Mouse (Mus musculus): ENCODE measurements around the gene Mmd2. TPM values are rescaled to one million over a fixed set of nuclear protein-coding genes. Genes with fewer than 3 reads are reported as not detected.

The Mmd2 gene
- polyA plus RNA-seq (2012), result not detected in 2 replicates

DNA sequence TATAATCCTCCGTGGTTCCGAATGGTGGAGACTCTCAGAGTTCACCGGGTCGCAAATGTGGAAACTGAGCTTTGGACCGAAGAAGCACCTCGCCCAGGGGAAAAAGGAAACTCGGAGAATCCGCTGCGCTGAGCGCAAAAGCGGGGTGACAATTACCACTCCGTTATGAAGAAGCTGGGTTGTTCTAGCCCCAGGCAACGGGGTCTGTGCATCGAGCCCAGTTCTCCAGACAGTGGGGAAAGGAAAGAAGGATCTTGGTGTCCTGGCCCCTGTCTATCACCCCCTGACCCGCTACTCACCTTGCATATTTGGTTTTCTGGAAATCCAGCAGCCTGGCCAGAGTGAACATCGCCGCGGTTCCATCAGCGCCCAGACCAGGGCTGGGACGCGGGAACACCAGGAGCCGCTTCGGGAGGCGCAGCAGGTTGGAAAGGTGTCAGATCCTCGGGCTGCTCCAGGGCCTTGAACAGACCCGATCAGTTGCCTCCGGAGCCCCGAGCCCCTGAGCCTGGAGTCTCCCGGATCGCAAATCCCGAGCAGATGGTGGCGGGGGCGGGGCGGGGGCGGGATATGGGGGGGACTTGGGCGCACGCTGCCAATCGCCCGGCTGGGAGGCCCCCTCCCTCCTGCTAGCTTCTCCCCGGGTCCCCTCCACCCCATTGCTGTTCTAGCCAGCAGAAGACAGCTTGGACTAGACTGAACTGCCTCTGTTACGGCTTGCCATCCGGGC, at the start of gene Mmd2:
Mmd2 (minus strand) TSS at position 542 of the 730 bp plus-strand sequence.
- no peak for TF ChIP-seq GATA1 (IDR thresholded peaks at IDR 0.05; ENCODE audit: low read length)

DNA sequence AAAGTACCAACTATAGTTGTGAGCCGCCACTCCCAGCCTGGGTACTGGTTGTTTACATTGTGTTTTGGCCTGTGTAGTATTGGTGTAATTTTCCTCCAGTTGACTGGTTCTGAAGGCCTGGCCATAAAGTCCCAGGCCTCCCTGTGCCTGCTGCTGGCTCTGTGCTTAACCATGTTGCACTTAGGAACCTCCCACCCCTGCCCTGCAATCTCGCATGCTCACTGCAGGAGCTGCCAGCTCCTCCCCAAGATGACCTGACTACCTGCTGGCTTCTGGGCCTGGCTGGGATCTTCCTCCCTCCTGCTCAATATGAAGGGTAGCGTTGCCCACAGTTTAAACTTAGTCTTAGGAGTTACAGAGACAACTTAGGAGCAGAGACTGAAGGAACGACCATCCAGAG, 43.7 kb upstream of the Mmd2 start:
- TF ChIP-seq GATA1 (IDR thresholded peaks at IDR 0.05; ENCODE audit: low read length), result no peak

DNA sequence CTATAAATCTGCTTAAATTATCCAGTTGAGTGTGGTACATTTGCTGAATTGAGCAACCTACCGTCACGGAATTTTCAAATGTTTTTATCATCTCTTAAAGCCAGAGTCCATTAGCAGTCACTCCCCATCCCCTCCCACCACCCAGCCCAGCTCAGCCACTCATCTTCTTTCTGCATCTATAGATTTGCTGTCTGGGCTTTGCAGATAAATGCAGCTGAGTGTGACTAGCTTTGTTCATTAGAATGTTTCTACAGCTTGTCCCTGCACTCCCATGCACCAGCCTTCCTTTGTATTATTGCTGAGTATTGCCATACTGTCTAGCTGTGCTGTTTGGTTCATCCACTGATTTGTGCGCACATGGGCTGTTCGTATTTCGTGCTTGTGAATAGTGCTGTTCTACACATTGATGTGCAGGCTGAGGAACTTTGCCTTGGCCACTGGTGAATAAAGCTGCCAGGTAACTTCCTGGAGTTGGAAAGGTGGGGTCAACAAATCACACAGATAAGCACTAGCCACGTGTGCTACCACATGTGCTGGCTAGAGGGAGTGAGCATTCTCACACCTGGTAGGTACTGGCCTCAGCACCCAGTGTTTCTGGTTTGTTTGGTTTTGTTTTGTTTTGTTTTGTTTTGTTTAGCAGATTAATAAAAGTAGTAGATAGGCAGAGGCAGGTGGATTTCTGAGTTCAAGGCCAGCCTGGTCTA, 42.3 kb upstream of the Mmd2 start:
- peak; percentile 60 for TF ChIP-seq GATA1 (IDR thresholded peaks at IDR 0.05; ENCODE audit: low read length)

DNA sequence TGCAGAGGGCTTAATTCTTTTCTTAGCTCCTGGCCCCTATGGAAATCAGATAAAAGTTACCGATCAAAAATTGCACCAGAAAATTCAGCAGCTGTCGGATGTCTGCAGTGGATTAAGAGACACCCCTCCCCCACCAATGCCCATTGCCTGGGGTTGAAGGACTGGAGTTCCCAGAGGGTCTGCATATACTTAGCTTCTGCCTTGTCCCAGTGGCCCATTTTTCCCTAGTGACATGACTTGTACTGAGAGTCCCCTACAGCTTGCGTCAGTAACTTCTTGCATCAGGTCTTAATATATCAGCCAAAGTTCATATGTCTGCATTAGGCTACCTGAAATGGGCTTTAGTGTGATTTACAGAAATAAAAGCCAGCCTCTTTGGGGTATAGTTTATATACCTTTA, 41.8 kb upstream of the Mmd2 start:
- no peak for TF ChIP-seq GATA1 (IDR thresholded peaks at IDR 0.05; ENCODE audit: low read length)

DNA sequence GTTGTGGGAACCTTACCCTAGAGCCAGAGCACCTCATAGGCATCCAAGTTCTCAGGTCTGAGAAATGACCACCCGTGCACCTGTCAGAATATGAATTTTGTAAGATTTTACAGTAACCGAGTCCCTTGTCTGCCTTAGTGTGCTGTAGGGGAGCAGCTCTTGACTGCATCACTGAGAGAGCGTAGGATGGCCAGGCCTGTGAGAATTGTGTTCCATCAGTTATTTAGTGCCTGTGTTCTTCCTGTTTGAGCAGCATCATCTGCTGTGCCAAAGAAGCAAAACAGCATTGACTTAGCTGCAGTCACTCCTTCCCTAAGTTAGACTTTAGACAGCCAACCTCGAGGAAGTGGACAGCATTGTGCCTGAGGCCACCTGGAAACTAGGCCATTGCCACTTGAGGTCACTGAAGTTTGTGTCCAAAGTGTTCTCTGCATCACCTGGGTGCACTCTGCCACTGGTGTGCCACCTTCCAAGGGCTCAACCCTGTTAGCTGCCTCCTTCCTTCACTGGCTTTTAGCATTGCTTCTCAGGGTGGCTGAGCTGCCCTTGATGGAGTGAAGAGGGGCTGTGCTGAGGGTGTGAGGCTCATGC, 41.0 kb upstream of the Mmd2 start:
- no peak for TF ChIP-seq GATA1 (IDR thresholded peaks at IDR 0.05; ENCODE audit: low read length)

DNA sequence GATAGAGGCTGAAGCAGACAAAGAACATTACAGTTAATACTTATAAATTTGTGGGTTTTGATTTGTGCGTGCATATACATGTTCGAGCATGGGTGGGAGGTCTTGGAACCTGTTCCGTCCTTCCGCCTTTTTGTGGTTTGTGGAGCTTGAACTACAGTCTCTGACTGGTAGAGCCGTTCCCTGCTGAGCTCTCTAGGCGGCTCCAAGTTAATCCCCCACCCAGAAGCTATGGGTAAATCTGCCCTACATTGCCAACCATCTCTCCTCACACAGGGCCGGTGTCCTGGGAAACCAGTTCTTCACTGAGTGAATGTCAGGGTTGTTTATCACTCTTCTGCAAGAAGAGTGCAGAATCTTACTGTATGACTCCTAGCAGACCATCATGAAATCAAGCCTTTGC, 39.6 kb upstream of the Mmd2 start:
- no peak for TF ChIP-seq GATA1 (IDR thresholded peaks at IDR 0.05; ENCODE audit: low read length)

DNA sequence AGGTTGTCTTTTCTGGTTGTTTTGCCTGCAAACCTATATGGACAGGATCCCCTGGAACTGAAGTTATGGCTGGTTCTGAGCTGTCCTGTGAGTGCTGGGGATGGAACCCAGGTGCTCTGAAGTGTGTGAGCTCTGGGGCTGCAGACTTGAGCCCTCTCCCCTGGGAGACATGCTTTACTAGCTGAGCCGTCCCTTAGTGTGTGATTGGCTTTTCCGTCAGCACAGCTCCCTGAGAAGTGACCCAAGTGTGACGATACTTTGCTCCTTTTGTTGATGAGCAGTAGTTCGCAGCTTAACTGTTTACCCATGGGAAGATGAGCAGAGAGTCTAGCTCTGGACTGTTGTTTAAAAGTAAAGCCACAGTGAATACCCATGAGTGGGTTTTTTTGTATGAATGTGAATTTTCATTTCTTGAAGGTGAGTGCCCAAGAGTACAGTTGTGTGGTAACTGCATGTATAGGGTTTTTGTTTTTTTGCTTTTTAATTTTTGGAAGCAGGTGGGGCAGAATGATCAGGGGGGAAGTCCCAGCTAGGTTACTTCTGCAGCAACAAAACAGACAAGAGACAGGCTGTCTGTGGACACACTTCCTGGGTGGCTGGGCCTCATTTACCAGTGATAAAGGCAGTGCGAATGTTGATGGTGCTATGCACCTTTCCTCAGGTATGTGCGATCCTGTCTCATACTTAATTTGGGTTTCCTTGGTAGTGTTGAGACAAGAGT, 32.9 kb upstream of the Mmd2 start:
- no peak for TF ChIP-seq GATA1 (IDR thresholded peaks at IDR 0.05; ENCODE audit: low read length)

DNA sequence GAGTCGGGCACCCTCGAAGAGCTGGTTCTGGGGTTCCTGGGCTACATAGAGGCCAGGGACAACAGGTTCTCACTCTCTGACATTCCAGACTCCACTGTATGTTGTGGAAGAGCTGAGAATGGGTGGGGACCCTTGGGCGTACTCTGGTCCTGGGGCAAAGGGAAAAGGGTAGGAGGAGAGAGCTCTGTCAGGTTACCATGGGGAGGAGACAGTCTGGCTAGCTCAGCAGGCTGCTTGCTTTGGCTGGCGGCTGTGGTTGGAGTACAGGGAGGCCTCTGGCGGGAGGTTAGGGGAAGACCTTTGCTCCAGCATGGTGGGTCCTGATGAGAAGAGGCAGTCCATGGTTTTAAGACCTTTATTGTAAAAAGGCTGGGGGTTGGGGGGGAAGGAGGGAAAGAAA, 31.5 kb upstream of the Mmd2 start:
- no peak for TF ChIP-seq GATA1 (IDR thresholded peaks at IDR 0.05; ENCODE audit: low read length)

DNA sequence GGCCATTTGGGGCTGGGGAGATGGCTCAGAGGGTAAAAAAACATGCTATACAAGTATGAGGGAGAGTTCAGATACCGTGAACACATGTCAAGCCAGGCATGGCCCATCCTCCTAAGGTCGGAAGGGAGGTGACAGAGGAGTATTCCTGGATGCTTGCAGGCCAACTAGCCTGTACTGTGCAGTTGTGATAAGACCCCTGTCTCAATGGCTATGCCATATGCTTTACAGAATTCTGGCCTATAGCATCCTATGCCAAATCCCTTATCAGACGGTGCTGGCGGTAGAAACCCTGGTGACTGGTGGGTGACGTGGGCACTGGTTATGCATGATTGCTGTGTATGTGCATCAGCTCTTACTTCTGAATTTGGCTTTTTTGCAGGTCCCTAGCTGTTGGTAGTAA, 29.2 kb upstream of the Mmd2 start:
- TF ChIP-seq GATA1 (IDR thresholded peaks at IDR 0.05; ENCODE audit: low read length), result no peak

DNA sequence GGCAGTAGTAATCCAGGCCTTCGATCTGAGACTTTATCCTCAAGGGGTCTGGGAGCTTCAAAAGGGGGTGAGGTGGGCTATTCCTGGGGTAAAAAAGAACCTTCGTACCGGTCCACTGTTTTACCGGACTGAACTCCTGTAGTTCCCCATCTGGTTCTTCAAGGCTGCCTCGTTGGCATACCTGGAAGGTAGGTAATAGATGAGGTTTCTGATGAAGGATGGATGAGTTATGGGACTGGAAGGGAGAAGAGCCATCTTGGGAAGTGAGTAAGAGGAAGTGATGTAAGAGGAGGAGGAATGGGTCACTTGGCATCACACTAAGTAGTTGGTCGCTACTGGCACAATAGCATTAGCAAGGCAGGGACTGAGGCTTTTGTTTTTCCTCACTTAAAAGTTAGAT, 21.6 kb upstream of the Mmd2 start:
- TF ChIP-seq GATA1 (IDR thresholded peaks at IDR 0.05; ENCODE audit: low read length), result no peak

DNA sequence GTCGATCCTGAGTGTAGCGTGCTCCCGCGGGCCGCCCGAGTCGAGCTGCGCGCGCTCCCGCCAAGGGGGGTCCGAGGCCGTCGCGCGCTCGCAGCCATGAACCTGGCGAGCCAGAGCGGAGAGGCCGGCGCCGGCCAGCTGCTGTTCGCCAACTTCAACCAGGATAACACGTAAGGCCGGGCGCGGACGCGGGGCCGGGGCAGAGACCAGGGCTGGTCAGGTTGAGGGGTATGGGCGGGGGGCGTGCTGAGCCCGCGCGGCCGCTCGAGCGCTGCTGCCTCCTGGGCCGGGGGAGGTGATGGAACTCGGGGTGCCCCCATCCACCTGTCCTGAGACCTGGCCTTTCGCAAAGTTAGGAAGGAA, 21.0 kb upstream of the Mmd2 start:
- no peak for TF ChIP-seq GATA1 (IDR thresholded peaks at IDR 0.05; ENCODE audit: low read length)

DNA sequence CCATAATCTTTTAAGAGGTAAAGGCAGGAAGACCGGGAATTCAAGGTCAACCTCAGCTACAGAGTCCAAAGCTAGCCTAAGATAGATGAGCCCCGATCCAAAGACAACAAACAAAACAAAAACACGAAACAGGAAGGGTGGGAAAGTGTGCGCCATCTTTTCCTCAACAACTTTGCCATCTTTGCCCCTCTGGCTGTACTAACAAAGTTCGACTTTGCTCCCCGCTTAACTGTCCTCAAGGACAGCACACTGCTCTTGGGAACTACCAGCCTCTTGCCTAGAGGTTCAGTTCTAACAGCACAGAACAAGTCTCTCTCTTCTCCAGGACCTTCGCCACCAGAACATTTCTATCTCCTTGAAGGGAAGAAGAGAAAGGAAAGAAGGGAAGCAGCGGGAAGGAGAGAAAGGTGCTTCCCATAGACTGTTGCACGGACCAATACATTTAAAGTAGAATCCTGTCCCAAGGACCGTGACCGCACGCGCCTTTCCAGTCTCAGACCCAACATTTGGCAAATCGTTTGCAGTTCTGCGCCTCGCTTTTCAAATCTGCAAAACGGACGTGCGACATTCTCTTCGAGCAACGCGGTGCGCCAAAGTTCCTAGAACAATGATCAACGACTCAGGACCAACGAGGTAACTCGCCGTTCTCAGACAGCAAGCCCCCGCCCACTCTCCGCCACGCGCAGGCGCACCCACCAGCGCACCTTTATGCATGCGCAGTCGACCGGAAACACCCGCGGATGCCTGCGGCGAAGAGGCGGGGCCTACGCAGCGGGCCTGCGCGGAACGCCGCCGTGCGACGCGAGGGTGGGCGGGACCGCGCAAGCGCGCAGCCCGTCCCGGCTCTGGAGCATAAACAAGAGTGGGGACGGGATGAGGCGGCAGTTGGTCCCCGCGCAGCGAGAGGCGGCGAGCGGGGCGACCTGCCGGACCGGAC, 20.4 kb upstream of the Mmd2 start:
- no peak for TF ChIP-seq GATA1 (IDR thresholded peaks at IDR 0.05; ENCODE audit: low read length)

DNA sequence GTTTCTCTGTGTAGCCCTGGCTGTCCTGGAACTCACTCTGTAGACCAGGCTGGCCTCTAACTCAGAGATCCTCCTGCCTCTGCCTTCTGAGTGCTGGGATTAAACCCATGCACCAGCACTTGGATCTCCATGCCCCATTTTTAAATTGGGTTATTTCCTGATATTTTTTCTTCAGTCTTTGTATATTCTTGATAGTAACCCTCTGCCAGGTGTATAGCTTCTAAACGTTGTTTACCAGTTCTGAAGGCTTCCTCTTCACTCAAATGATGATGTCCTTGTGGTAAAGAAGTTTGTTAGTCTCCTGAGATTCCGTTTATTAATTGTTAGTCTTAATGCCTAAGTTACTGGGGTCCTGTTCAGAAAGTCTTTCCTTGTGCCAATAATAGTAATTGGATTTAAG, 18.8 kb upstream of the Mmd2 start, which contains the start of gene Wipi2:
Wipi2 (plus strand) TSS at position 301 of the 400 bp plus-strand sequence.
- TF ChIP-seq GATA1 (IDR thresholded peaks at IDR 0.05; ENCODE audit: low read length), result no peak

DNA sequence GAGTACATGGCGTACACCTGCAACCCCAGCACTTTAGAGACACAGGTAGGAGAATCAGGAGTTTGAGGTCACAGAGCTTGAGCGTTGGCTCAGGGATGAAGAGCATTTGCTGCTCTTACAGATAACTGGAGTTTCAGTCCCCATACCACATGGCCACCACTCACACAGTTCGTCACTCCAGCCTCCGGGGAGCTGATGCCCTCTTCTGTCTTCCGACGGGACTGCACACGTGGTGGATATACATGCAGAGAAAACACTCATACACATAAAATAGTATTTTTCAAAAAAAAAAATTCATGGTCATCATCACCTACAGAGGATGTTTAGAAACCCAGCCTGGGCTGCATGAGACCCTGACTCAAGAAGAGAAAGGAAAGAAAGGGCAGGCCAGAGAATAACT, 14.5 kb upstream of the Mmd2 start:
- TF ChIP-seq GATA1 (IDR thresholded peaks at IDR 0.05; ENCODE audit: low read length), result no peak

DNA sequence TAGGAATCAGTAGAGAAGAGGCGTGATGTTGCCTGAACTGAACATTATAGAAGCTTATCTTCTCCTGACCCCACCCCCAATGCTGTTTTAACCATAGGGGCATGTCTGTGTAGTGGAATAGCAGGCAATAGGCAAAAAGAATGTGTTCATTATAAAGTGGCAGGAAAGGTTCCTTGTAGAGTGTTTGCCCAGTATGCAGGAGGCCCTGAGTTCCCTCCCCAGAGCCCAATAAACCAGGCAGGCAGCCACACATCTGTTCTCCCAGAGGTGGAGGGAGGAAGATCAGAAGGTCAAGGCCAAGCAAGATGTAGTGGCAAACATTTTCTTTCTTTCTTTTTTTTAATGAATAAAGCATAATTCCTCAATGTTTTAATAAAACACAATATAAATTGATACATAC, 13.5 kb upstream of the Mmd2 start:
- no peak for TF ChIP-seq GATA1 (IDR thresholded peaks at IDR 0.05; ENCODE audit: low read length)

Measured in G1E-ER4 (cell line).